Mouse (Mus musculus): Measurements from ENCODE around the gene Rsrc1. TPM values are rescaled to one million over a fixed set of nuclear protein-coding genes. Genes with fewer than 3 reads are reported as not detected.

Rsrc1 gene
- 9.9 and 10.8 TPM in 2 replicates for polyA plus RNA-seq (2015; fragmentation: Nextera tagmentation; extraction: Ambion mirVana)

GRCm38 (mm10) chr3:66981101-66981661, at the start of gene Rsrc1:
Rsrc1 (plus strand) TSS chr3:66981390.
- no peaks in the 10 kb centered on the region for H3K36me3 ChIP-seq (replicated peaks; ENCODE audit: insufficient read depth, low read length)
- H3K27me3 ChIP-seq (ENCODE audit: insufficient read depth, low read length) = peaks cover 81% of the 10 kb centered on the region
- TF ChIP-seq CTCF (IDR thresholded peaks at IDR 0.05; ENCODE audit: low read depth) = no peak
- no peak for TF ChIP-seq EP300 (IDR thresholded peaks at IDR 0.05; ENCODE audit: low read depth)
- 0% methylated on average over 37 of the region's 62 CpGs for WGBS (ENCODE audit: insufficient replicate concordance)
- DNase-seq (peak; percentile 40), ATAC-seq (no peak)
- H3K9me3 ChIP-seq (ENCODE audit: low read length) = no peaks in the 10 kb centered on the region
- no peak within 1 kb of the TSS for H3K27ac ChIP-seq (ENCODE audit: low read depth)
- H3K4me3 ChIP-seq (ENCODE audit: low read depth, low read length) = peak within 1 kb of the TSS; percentile 51
- peak within 1 kb of the TSS; percentile 77 for H3K4me2 ChIP-seq (ENCODE audit: low read depth, low read length)
- H3K9ac ChIP-seq (replicated peaks) = no peak within 1 kb of the TSS
- peaks cover 16% of the 10 kb centered on the region for H3K4me1 ChIP-seq (ENCODE audit: insufficient read depth)

GRCm38 (mm10) chr3:66939675-66940074, 41.5 kb upstream of the Rsrc1 start:
- Histone ChIP-seq H3K9me3 (ENCODE audit: low read length) (no peaks in the 10 kb centered on the region), H3K4me3 (ENCODE audit: low read depth, low read length) (no peak overlapping the region), H3K9ac (replicated peaks) (no peak overlapping the region), H3K36me3 (replicated peaks; ENCODE audit: insufficient read depth, low read length) (no peaks in the 10 kb centered on the region), H3K27ac (ENCODE audit: low read depth) (no peak overlapping the region), H3K4me2 (ENCODE audit: low read depth, low read length) (no peak overlapping the region), H3K27me3 (ENCODE audit: insufficient read depth, low read length) (no peaks in the 10 kb centered on the region), H3K4me1 (ENCODE audit: insufficient read depth) (no peaks in the 10 kb centered on the region)
- WGBS (ENCODE audit: insufficient replicate concordance) = 75% methylated on average over 10 of the region's 10 CpGs
- no peak for ATAC-seq
- TF ChIP-seq EP300 (IDR thresholded peaks at IDR 0.05; ENCODE audit: low read depth) (no peak), CTCF (IDR thresholded peaks at IDR 0.05; ENCODE audit: low read depth) (no peak)
- DNase-seq = no peak

GRCm38 (mm10) chr3:66955126-66955525, 26.1 kb upstream of the Rsrc1 start:
- TF ChIP-seq EP300 (IDR thresholded peaks at IDR 0.05; ENCODE audit: low read depth) = no peak
- 0 out of 2 replicates have a peak, but pooled peaks have one; percentile 3 for TF ChIP-seq CTCF (IDR thresholded peaks at IDR 0.05; ENCODE audit: low read depth)
- 57% methylated on average over 2 of the region's 2 CpGs for WGBS (ENCODE audit: insufficient replicate concordance)
- H3K4me2 ChIP-seq (ENCODE audit: low read depth, low read length) = no peak overlapping the region
- no peak overlapping the region for H3K27ac ChIP-seq (ENCODE audit: low read depth)
- no peaks in the 10 kb centered on the region for H3K9me3 ChIP-seq (ENCODE audit: low read length)
- H3K4me1 ChIP-seq (ENCODE audit: insufficient read depth) = no peaks in the 10 kb centered on the region
- no peaks in the 10 kb centered on the region for H3K27me3 ChIP-seq (ENCODE audit: insufficient read depth, low read length)
- DNase-seq = no peak
- no peak for ATAC-seq
- H3K4me3 ChIP-seq (ENCODE audit: low read depth, low read length) = no peak overlapping the region
- no peak overlapping the region for H3K9ac ChIP-seq (replicated peaks)
- no peaks in the 10 kb centered on the region for H3K36me3 ChIP-seq (replicated peaks; ENCODE audit: insufficient read depth, low read length)

GRCm38 (mm10) chr3:66959972-66960371, 21.2 kb upstream of the Rsrc1 start:
- Histone ChIP-seq H3K4me1 (ENCODE audit: insufficient read depth) (no peaks in the 10 kb centered on the region), H3K4me2 (ENCODE audit: low read depth, low read length) (no peak overlapping the region), H3K27me3 (ENCODE audit: insufficient read depth, low read length) (no peaks in the 10 kb centered on the region), H3K27ac (ENCODE audit: low read depth) (no peak overlapping the region), H3K4me3 (ENCODE audit: low read depth, low read length) (no peak overlapping the region), H3K36me3 (replicated peaks; ENCODE audit: insufficient read depth, low read length) (no peaks in the 10 kb centered on the region), H3K9me3 (ENCODE audit: low read length) (no peaks in the 10 kb centered on the region), H3K9ac (replicated peaks) (no peak overlapping the region)
- no peak for ATAC-seq
- no peak for TF ChIP-seq CTCF (IDR thresholded peaks at IDR 0.05; ENCODE audit: low read depth)
- TF ChIP-seq EP300 (IDR thresholded peaks at IDR 0.05; ENCODE audit: low read depth) = no peak
- DNase-seq = no peak
- 36% methylated on average over 5 of the region's 5 CpGs for WGBS (ENCODE audit: insufficient replicate concordance)

GRCm38 (mm10) chr3:66964884-66965283, 16.3 kb upstream of the Rsrc1 start:
- no peak overlapping the region for H3K4me2 ChIP-seq (ENCODE audit: low read depth, low read length)
- DNase-seq (no peak), ATAC-seq (peak; percentile 85)
- no peaks in the 10 kb centered on the region for H3K9me3 ChIP-seq (ENCODE audit: low read length)
- H3K27me3 ChIP-seq (ENCODE audit: insufficient read depth, low read length) = peaks cover 7% of the 10 kb centered on the region
- no peak overlapping the region for H3K9ac ChIP-seq (replicated peaks)
- H3K36me3 ChIP-seq (replicated peaks; ENCODE audit: insufficient read depth, low read length) = no peaks in the 10 kb centered on the region
- no peak for TF ChIP-seq CTCF (IDR thresholded peaks at IDR 0.05; ENCODE audit: low read depth)
- TF ChIP-seq EP300 (IDR thresholded peaks at IDR 0.05; ENCODE audit: low read depth) = no peak
- WGBS (ENCODE audit: insufficient replicate concordance) = 40% methylated on average over 3 of the region's 3 CpGs
- H3K4me1 ChIP-seq (ENCODE audit: insufficient read depth) = no peaks in the 10 kb centered on the region
- H3K4me3 ChIP-seq (ENCODE audit: low read depth, low read length) = no peak overlapping the region
- H3K27ac ChIP-seq (ENCODE audit: low read depth) = no peak overlapping the region

GRCm38 (mm10) chr3:66967508-66967907, 13.7 kb upstream of the Rsrc1 start:
- H3K4me3 ChIP-seq (ENCODE audit: low read depth, low read length) = no peak overlapping the region
- DNase-seq (no peak), ATAC-seq (no peak)
- no peak overlapping the region for H3K9ac ChIP-seq (replicated peaks)
- TF ChIP-seq EP300 (IDR thresholded peaks at IDR 0.05; ENCODE audit: low read depth) = no peak
- TF ChIP-seq CTCF (IDR thresholded peaks at IDR 0.05; ENCODE audit: low read depth) = no peak
- H3K36me3 ChIP-seq (replicated peaks; ENCODE audit: insufficient read depth, low read length) = no peaks in the 10 kb centered on the region
- no peak overlapping the region for H3K4me2 ChIP-seq (ENCODE audit: low read depth, low read length)
- H3K9me3 ChIP-seq (ENCODE audit: low read length) = no peaks in the 10 kb centered on the region
- H3K4me1 ChIP-seq (ENCODE audit: insufficient read depth) = peaks cover 4% of the 10 kb centered on the region; the same call in 1 of the 2 replicates
- WGBS (ENCODE audit: insufficient replicate concordance) = 65% methylated on average over 4 of the region's 4 CpGs
- H3K27me3 ChIP-seq (ENCODE audit: insufficient read depth, low read length) = peaks cover 33% of the 10 kb centered on the region
- H3K27ac ChIP-seq (ENCODE audit: low read depth) = no peak overlapping the region
